Mouse (Mus musculus) liver, embryonic 11.5 days (tissue): Measurements from ENCODE around the gene Dct. TPM values are rescaled to one million over a fixed set of nuclear protein-coding genes. Genes with fewer than 3 reads are reported as not detected.

Experiments
- ATAC-seq: fragments of 200-750 bp; cut with Nextera tagmentation; replicated peaks from 2 replicates; pipeline ENCODE4 v1.8.0; 2017; ENCODE audit warnings: moderate number of reproducible peaks, mild to moderate bottlenecking, moderate TSS enrichment, moderate library complexity; ENCODE audit not compliant: low FRiP score
- DNase-seq: peaks from one replicate; pipeline ENCODE4 v3.0.0-alpha.2; 2017; ENCODE audit warnings: low spot score
- H3K27ac ChIP-seq: fragments of 300-500 bp; sonication (generic); 2 replicates; pipeline ENCODE4 v1.5.1; 2014; ENCODE audit warnings: mild to moderate bottlenecking, low read depth, low read length, control low read depth
- H3K27me3 ChIP-seq: fragments of 300-500 bp; sonication (generic); replicated peaks from 2 replicates; pipeline ENCODE4 v1.6.1; 2014; ENCODE audit warnings: low read length, mixed read lengths; ENCODE audit not compliant: control insufficient read depth, insufficient read depth
- H3K36me3 ChIP-seq: fragments of 300-500 bp; sonication (generic); 2 replicates; pipeline ENCODE4 v1.6.1; 2014; ENCODE audit warnings: mild to moderate bottlenecking, low read length, moderate library complexity, mixed read lengths; ENCODE audit not compliant: control insufficient read depth, insufficient read depth
- H3K4me1 ChIP-seq: fragments of 300-500 bp; sonication (generic); replicated peaks from 2 replicates; pipeline ENCODE4 v1.6.1; 2014; ENCODE audit warnings: low read length, mixed read lengths; ENCODE audit not compliant: control insufficient read depth, insufficient read depth
- H3K4me2 ChIP-seq: fragments of 300-500 bp; sonication (generic); 2 replicates; pipeline ENCODE4 v1.6.1; 2014; ENCODE audit warnings: mild to moderate bottlenecking, control low read depth, moderate library complexity
- H3K4me3 ChIP-seq: fragments of 300-500 bp; sonication (generic); 2 replicates; pipeline ENCODE4 v1.5.1; 2014; ENCODE audit warnings: low read depth, low read length, control low read depth
- H3K9ac ChIP-seq: fragments of 300-500 bp; sonication (generic); 2 replicates; pipeline ENCODE4 v1.6.1; 2014; ENCODE audit warnings: low read depth, low read length, control low read depth
- H3K9me3 ChIP-seq: fragments of 300-500 bp; sonication (generic); 2 replicates; pipeline ENCODE4 v1.6.1; 2016; ENCODE audit warnings: low read length, inconsistent platforms, mixed read lengths; ENCODE audit not compliant: control insufficient read depth
- WGBS: fragments of 180-500 bp; shearing (Covaris S2); extraction: QIAGEN DNeasy Blood & Tissue Kit; methylation state at CpG from one replicate; pipeline ENCODE4 v1.1.7; 2014; 5-methylcytosine and 5-hydroxymethylcytosine counted together
- polyA plus RNA-seq: library from polyadenylated mRNA; unstranded; fragments of >200 nt; fragmentation: Nextera tagmentation; extraction: Ambion mirVana; gene quantifications from 2 replicates; pipeline ENCODE4 v1.2.1, GENCODE M21; 2014

Dct gene
- polyA plus RNA-seq, 1 experiment from 2014 or later: 1.1 TPM

- H3K36me3 ChIP-seq: no peaks in the 10 kb centered on the region
- no peaks in the 10 kb centered on the region for H3K27me3 ChIP-seq
- no peaks in the 10 kb centered on the region for H3K4me1 ChIP-seq
- ATAC-seq (no peak), DNase-seq (no peak)
- no peak overlapping the region for H3K27ac ChIP-seq
- no peak overlapping the region for H3K9ac ChIP-seq
- no peak overlapping the region for H3K4me2 ChIP-seq
- no peaks in the 10 kb centered on the region for H3K9me3 ChIP-seq
- 89% methylated on average over 11 of the region's 11 CpGs for WGBS
- H3K4me3 ChIP-seq: no peak overlapping the region
These were observed 648 bp downstream of the Dct start for GRCm38 (mm10) chr14:118051396-118051795.

- H3K9ac ChIP-seq: no peak overlapping the region
- DNase-seq: no peak
- no peaks in the 10 kb centered on the region for H3K36me3 ChIP-seq
- no peaks in the 10 kb centered on the region for H3K27me3 ChIP-seq
- no peaks in the 10 kb centered on the region for H3K4me1 ChIP-seq
- 90% methylated on average over 12 of the region's 12 CpGs for whole genome bisulfite sequencing
- ATAC-seq: no peak
- H3K4me2 ChIP-seq: no peak overlapping the region
- H3K27ac ChIP-seq: no peak overlapping the region
- H3K4me3 ChIP-seq: no peak overlapping the region
- no peaks in the 10 kb centered on the region for H3K9me3 ChIP-seq
These were observed 1.1 kb downstream of the Dct start for GRCm38 (mm10) chr14:118050990-118051389.

- DNase-seq (no peak), ATAC-seq (no peak)
- Histone ChIP-seq H3K36me3 (no peaks in the 10 kb centered on the region), H3K4me3 (no peak overlapping the region), H3K9ac (no peak overlapping the region), H3K27ac (no peak overlapping the region), H3K27me3 (no peaks in the 10 kb centered on the region), H3K4me1 (no peaks in the 10 kb centered on the region), H3K9me3 (no peaks in the 10 kb centered on the region), H3K4me2 (no peak overlapping the region)
- WGBS: 82% methylated on average over 10 of the region's 10 CpGs
These were observed 1.6 kb downstream of the Dct start for GRCm38 (mm10) chr14:118050431-118050830.

GRCm38 (mm10) chr14:118049648-118050238, 2.3 kb downstream of the Dct start:
- Histone ChIP-seq H3K27ac (no peak overlapping the region), H3K36me3 (no peaks in the 10 kb centered on the region), H3K9ac (no peak overlapping the region), H3K4me2 (no peak overlapping the region), H3K4me3 (no peak overlapping the region), H3K27me3 (no peaks in the 10 kb centered on the region), H3K4me1 (no peaks in the 10 kb centered on the region), H3K9me3 (no peaks in the 10 kb centered on the region)
- no peak for DNase-seq
- 65% methylated on average over 12 of the region's 12 CpGs for WGBS
- ATAC-seq: no peak

- Histone ChIP-seq H3K36me3 (no peaks in the 10 kb centered on the region), H3K4me2 (no peak overlapping the region), H3K27ac (no peak overlapping the region), H3K4me3 (no peak overlapping the region), H3K9me3 (no peaks in the 10 kb centered on the region), H3K27me3 (no peaks in the 10 kb centered on the region), H3K4me1 (no peaks in the 10 kb centered on the region), H3K9ac (no peak overlapping the region)
- 79% methylated on average over 17 of the region's 17 CpGs for WGBS
- DNase-seq: no peak
- ATAC-seq: no peak
These were observed 9.1 kb downstream of the Dct start for GRCm38 (mm10) chr14:118042963-118043362.

- H3K4me3 ChIP-seq: no peak overlapping the region
- no peak overlapping the region for H3K27ac ChIP-seq
- WGBS: 81% methylated on average over 18 of the region's 18 CpGs
- H3K9me3 ChIP-seq: no peaks in the 10 kb centered on the region
- H3K4me2 ChIP-seq: no peak overlapping the region
- H3K9ac ChIP-seq: no peak overlapping the region
- H3K27me3 ChIP-seq: no peaks in the 10 kb centered on the region
- H3K4me1 ChIP-seq: no peaks in the 10 kb centered on the region
- no peaks in the 10 kb centered on the region for H3K36me3 ChIP-seq
- no peak for DNase-seq
- ATAC-seq: no peak
These were observed 9.8 kb downstream of the Dct start for GRCm38 (mm10) chr14:118042066-118042762.

GRCm38 (mm10) chr14:118040550-118041250, 11.3 kb downstream of the Dct start:
- WGBS: 76% methylated on average over 7 of the region's 7 CpGs
- H3K36me3 ChIP-seq: no peaks in the 10 kb centered on the region
- no peaks in the 10 kb centered on the region for H3K27me3 ChIP-seq
- H3K4me2 ChIP-seq: no peak overlapping the region
- H3K27ac ChIP-seq: no peak overlapping the region
- no peak overlapping the region for H3K4me3 ChIP-seq
- DNase-seq: no peak
- H3K9me3 ChIP-seq: no peaks in the 10 kb centered on the region
- H3K9ac ChIP-seq: no peak overlapping the region
- no peaks in the 10 kb centered on the region for H3K4me1 ChIP-seq
- no peak for ATAC-seq

GRCm38 (mm10) chr14:118039074-118039473, 13.0 kb downstream of the Dct start:
- DNase-seq (no peak), ATAC-seq (no peak)
- no peak overlapping the region for H3K9ac ChIP-seq
- no peaks in the 10 kb centered on the region for H3K36me3 ChIP-seq
- no peaks in the 10 kb centered on the region for H3K27me3 ChIP-seq
- WGBS: 66% methylated on average over 3 of the region's 3 CpGs
- H3K4me3 ChIP-seq: no peak overlapping the region
- H3K4me2 ChIP-seq: no peak overlapping the region
- no peaks in the 10 kb centered on the region for H3K9me3 ChIP-seq
- no peak overlapping the region for H3K27ac ChIP-seq
- no peaks in the 10 kb centered on the region for H3K4me1 ChIP-seq
